Mouse (Mus musculus) neural tube, embryonic 14.5 days (tissue): Measurements from ENCODE around the gene Irf1. TPM values are rescaled to one million over a fixed set of nuclear protein-coding genes. Genes with fewer than 3 reads are reported as not detected.

Experiments used
- ATAC-seq: fragments of 200-750 bp; cut with Nextera tagmentation; 2 replicates; pipeline ENCODE4 v1.8.0; 2017; ENCODE audit warnings: low read depth, mild to moderate bottlenecking, moderate TSS enrichment, moderate library complexity
- H3K27ac ChIP-seq: fragments of 300-500 bp; sonication (generic); 2 replicates; pipeline ENCODE4 v1.5.1; 2014; ENCODE audit warnings: low read depth, mild to moderate bottlenecking, control low read depth, low read length, moderate library complexity, mixed read lengths
- H3K27me3 ChIP-seq: fragments of 300-500 bp; sonication (generic); 2 replicates; pipeline ENCODE4 v1.6.1; 2014; ENCODE audit warnings: low read length; ENCODE audit not compliant: control insufficient read depth, insufficient read depth
- H3K36me3 ChIP-seq: fragments of 300-500 bp; sonication (generic); 2 replicates; pipeline ENCODE4 v1.6.1; 2014; ENCODE audit warnings: low read length, mixed read lengths; ENCODE audit not compliant: control insufficient read depth, insufficient read depth
- H3K4me1 ChIP-seq: fragments of 300-500 bp; sonication (generic); 2 replicates; pipeline ENCODE4 v1.6.1; 2014; ENCODE audit warnings: low read length; ENCODE audit not compliant: control insufficient read depth, insufficient read depth
- H3K4me2 ChIP-seq: fragments of 300-500 bp; sonication (generic); 2 replicates; pipeline ENCODE4 v1.6.1; 2014; ENCODE audit warnings: mild to moderate bottlenecking, low read depth, low read length, control low read depth
- H3K4me3 ChIP-seq: fragments of 300-500 bp; sonication (generic); 2 replicates; pipeline ENCODE4 v1.5.1; 2014; ENCODE audit warnings: low read depth, low read length, control low read depth, mixed read lengths
- H3K9ac ChIP-seq: fragments of 300-500 bp; sonication (generic); replicated peaks from 2 replicates; pipeline ENCODE4 v1.6.1; 2014; ENCODE audit warnings: low read depth, mild to moderate bottlenecking, control low read depth, low read length, mixed read lengths
- H3K9me3 ChIP-seq: fragments of 300-500 bp; sonication (generic); 2 replicates; pipeline ENCODE4 v1.6.1; 2016; ENCODE audit warnings: low read length; ENCODE audit not compliant: control insufficient read depth
- WGBS: fragments of 180-500 bp; shearing (Covaris S2); extraction: QIAGEN DNeasy Blood & Tissue Kit; methylation state at CpG from one replicate; pipeline ENCODE4 v1.1.7; 2014; 5-methylcytosine and 5-hydroxymethylcytosine counted together
- polyA plus RNA-seq: library from polyadenylated mRNA; unstranded; fragments of >200 nt; fragmentation: Nextera tagmentation; extraction: Ambion mirVana; gene quantifications from 2 replicates; pipeline ENCODE4 v1.2.1, GENCODE M21; 2014

The Irf1 gene
- polyA plus RNA-seq, 1 experiment from 2014 or later, result 1.4 TPM

- 85% methylated on average over 13 of the region's 13 CpGs for WGBS
- no peak overlapping the region for H3K4me3 ChIP-seq
- no peak for ATAC-seq
Measured at GRCm38 (mm10) chr11:53786058-53787031, 16.5 kb downstream of the Irf1 start.

GRCm38 (mm10) chr11:53788196-53788595 lies 18.4 kb downstream of the Irf1 start:
- Histone ChIP-seq H3K4me2 (no peak overlapping the region), H3K4me1 (no peaks in the 10 kb centered on the region), H3K27ac (no peak overlapping the region), H3K27me3 (no peaks in the 10 kb centered on the region), H3K36me3 (no peaks in the 10 kb centered on the region), H3K9ac (no peak overlapping the region), H3K4me3 (no peak overlapping the region), H3K9me3 (no peaks in the 10 kb centered on the region)
- WGBS, result 58% methylated on average over 8 of the region's 8 CpGs
- no peak for ATAC-seq

More at GRCm38 (mm10) chr11:53786058-53787031, 16.5 kb downstream of the Irf1 start:
- Histone ChIP-seq H3K4me1 (no peaks in the 10 kb centered on the region), H3K27me3 (no peaks in the 10 kb centered on the region), H3K4me2 (no peak overlapping the region), H3K36me3 (no peaks in the 10 kb centered on the region), H3K9ac (no peak overlapping the region), H3K27ac (no peak overlapping the region), H3K9me3 (no peaks in the 10 kb centered on the region)

GRCm38 (mm10) chr11:53789277-53789676 lies 19.5 kb downstream of the Irf1 start:
- H3K27ac ChIP-seq, result no peak overlapping the region
- no peak overlapping the region for H3K4me3 ChIP-seq
- no peaks in the 10 kb centered on the region for H3K36me3 ChIP-seq
- no peaks in the 10 kb centered on the region for H3K9me3 ChIP-seq
- WGBS, result 84% methylated on average over 3 of the region's 3 CpGs
- H3K9ac ChIP-seq, result no peak overlapping the region
- H3K4me2 ChIP-seq, result no peak overlapping the region
- no peaks in the 10 kb centered on the region for H3K4me1 ChIP-seq
- H3K27me3 ChIP-seq, result no peaks in the 10 kb centered on the region
- ATAC-seq, result no peak

GRCm38 (mm10) chr11:53792986-53793385 lies 23.2 kb downstream of the Irf1 start:
- 63% methylated on average over 3 of the region's 3 CpGs for WGBS
- no peak overlapping the region for H3K4me2 ChIP-seq

DNA sequence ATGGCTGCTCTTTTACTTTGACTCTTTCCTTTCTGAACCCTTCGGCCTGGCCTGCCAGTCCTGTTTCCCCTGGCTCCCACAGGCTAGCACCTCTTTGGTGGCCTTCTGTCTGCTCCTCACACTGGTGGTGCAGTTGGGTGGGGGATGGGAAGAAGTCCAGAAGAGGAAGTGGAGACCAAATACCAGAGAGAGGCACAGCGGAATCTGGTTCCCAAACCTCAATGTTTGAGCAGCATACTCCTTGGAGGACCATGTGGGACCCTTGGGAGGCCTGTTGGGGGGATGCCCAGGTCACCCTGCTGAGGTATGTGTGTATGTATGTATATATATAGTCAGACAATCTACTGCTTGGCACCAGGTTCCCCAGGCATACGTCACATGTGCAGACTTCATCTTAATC lies 24.2 kb downstream of the Irf1 start:
- 89% methylated on average over 3 of the region's 3 CpGs for WGBS
- ATAC-seq, result no peak
- no peak overlapping the region for H3K4me3 ChIP-seq
- H3K9ac ChIP-seq, result no peak overlapping the region
- no peak overlapping the region for H3K27ac ChIP-seq
- H3K4me1 ChIP-seq, result no peaks in the 10 kb centered on the region
- H3K9me3 ChIP-seq, result no peaks in the 10 kb centered on the region
- no peak overlapping the region for H3K4me2 ChIP-seq
- H3K36me3 ChIP-seq, result no peaks in the 10 kb centered on the region
- no peaks in the 10 kb centered on the region for H3K27me3 ChIP-seq

More at GRCm38 (mm10) chr11:53792986-53793385, 23.2 kb downstream of the Irf1 start:
- Histone ChIP-seq H3K9me3 (no peaks in the 10 kb centered on the region), H3K4me3 (no peak overlapping the region), H3K27me3 (no peaks in the 10 kb centered on the region), H3K9ac (no peak overlapping the region), H3K27ac (no peak overlapping the region), H3K36me3 (no peaks in the 10 kb centered on the region), H3K4me1 (no peaks in the 10 kb centered on the region)
- ATAC-seq, result no peak

GRCm38 (mm10) chr11:53794671-53795557 lies 25.1 kb downstream of the Irf1 start:
- H3K4me3 ChIP-seq, result no peak overlapping the region
- no peak overlapping the region for H3K27ac ChIP-seq
- H3K36me3 ChIP-seq, result no peaks in the 10 kb centered on the region
- ATAC-seq, result no peak
- 57% methylated on average over 25 of the region's 25 CpGs for WGBS
- H3K27me3 ChIP-seq, result no peaks in the 10 kb centered on the region
- no peaks in the 10 kb centered on the region for H3K9me3 ChIP-seq
- no peak overlapping the region for H3K4me2 ChIP-seq
- H3K9ac ChIP-seq, result no peak overlapping the region
- no peaks in the 10 kb centered on the region for H3K4me1 ChIP-seq

GRCm38 (mm10) chr11:53795813-53796212 lies 26.0 kb downstream of the Irf1 start:
- Histone ChIP-seq H3K9ac (no peak overlapping the region), H3K4me2 (no peak overlapping the region), H3K36me3 (no peaks in the 10 kb centered on the region), H3K4me1 (no peaks in the 10 kb centered on the region), H3K27ac (no peak overlapping the region), H3K27me3 (no peaks in the 10 kb centered on the region), H3K4me3 (no peak overlapping the region), H3K9me3 (no peaks in the 10 kb centered on the region)
- 63% methylated on average over 8 of the region's 8 CpGs for WGBS
- ATAC-seq, result no peak

- H3K4me3 ChIP-seq, result no peak overlapping the region
- no peak for ATAC-seq
Measured at GRCm38 (mm10) chr11:53796409-53797151, 26.8 kb downstream of the Irf1 start.

More at GRCm38 (mm10) chr11:53796409-53797151, 26.8 kb downstream of the Irf1 start:
- Histone ChIP-seq H3K9me3 (no peaks in the 10 kb centered on the region), H3K9ac (no peak overlapping the region), H3K36me3 (no peaks in the 10 kb centered on the region), H3K4me1 (no peaks in the 10 kb centered on the region), H3K4me2 (no peak overlapping the region), H3K27me3 (no peaks in the 10 kb centered on the region), H3K27ac (no peak overlapping the region)
- WGBS, result 63% methylated on average over 12 of the region's 12 CpGs
